In genomic region chr10:43106616-43107015, GRCm38 (mm10) we compare ENCODE assay signal across 15 mouse cellular contexts.
A peak's percentile ranks its signal among the peaks of the same experiment; 100 is the strongest.
DNase-seq lines count a peak whose midpoint lies in the region; ATAC-seq lines count a peak whose summit lies in the region.
"Had no signal": no experiment of that assay in that cellular context is flagged by ENCODE, and none has a peak within 500 bp of the region (broad histone marks: within the 10 kb centered on the region; RNA-seq: fewer than 3 reads in every experiment).

No protein-coding gene starts in this region.

- no peak overlapping the region for H3K4me3 ChIP-seq in hindbrain, embryonic 11.5 days (ENCODE audit: low read depth, low read length)
- H3K4me3 ChIP-seq: embryonic facial prominence, embryonic 15.5 days; liver, embryonic 15.5 days had no signal

- peak overlapping the region; percentile 53 for H3K27ac ChIP-seq in hindbrain, embryonic 11.5 days (ENCODE audit: low read depth, low read length)
- H3K27ac ChIP-seq: embryonic facial prominence, embryonic 15.5 days; liver, embryonic 15.5 days had no signal

- DNase-seq in right cerebral cortex, adult 18-20 months: peak; percentile 85
- DNase-seq in right cerebral cortex, postnatal 4 days: no peak
- DNase-seq in hindbrain, embryonic 11.5 days (ENCODE audit: low spot score): no peak
- peak; percentile 75 to 77 for DNase-seq in left cerebral cortex, postnatal 36 days (ENCODE audit: low spot score in 2 of 2)
- DNase-seq in MN1 (ENCODE audit: low spot score): no peak
- no peak for DNase-seq in gastrocnemius, postnatal 25 days
- no peak for DNase-seq in urinary bladder, adult 18-20 months (ENCODE audit: low spot score in 2 of 2)
- DNase-seq: cerebellum, postnatal 14 days; gastrocnemius, postnatal 14 days; kidney, adult 9 months; lung, postnatal 4 days; thymus, postnatal 25 days had no signal

- no peak overlapping the region for H3K9ac ChIP-seq in hindbrain, embryonic 11.5 days (ENCODE audit: low read depth, low read length)
- H3K9ac ChIP-seq: embryonic facial prominence, embryonic 15.5 days; liver, embryonic 15.5 days had no signal

- H3K4me1 ChIP-seq in hindbrain, embryonic 11.5 days (replicated peaks; ENCODE audit: control insufficient read depth, insufficient read depth, low read length): 0 out of 2 replicates have a peak, but pooled peaks cover 3% of the 10 kb centered on the region
- H3K4me1 ChIP-seq: embryonic facial prominence, embryonic 15.5 days; liver, embryonic 15.5 days had no signal

- no peaks in the 10 kb centered on the region for H3K27me3 ChIP-seq in hindbrain, embryonic 11.5 days (ENCODE audit: control insufficient read depth, insufficient read depth, low read length)
- H3K27me3 ChIP-seq: CH12.LX; embryonic facial prominence, embryonic 15.5 days; liver, embryonic 15.5 days had no signal

- no peaks in the 10 kb centered on the region for H3K9me3 ChIP-seq in hindbrain, embryonic 11.5 days (ENCODE audit: control insufficient read depth, low read length)
- H3K9me3 ChIP-seq: embryonic facial prominence, embryonic 15.5 days; liver, embryonic 15.5 days had no signal

- no peaks in the 10 kb centered on the region for H3K36me3 ChIP-seq in hindbrain, embryonic 11.5 days (ENCODE audit: control insufficient read depth, insufficient read depth, low read length)
- H3K36me3 ChIP-seq: embryonic facial prominence, embryonic 15.5 days; liver, embryonic 15.5 days had no signal

- intact Hi-C loops in left cerebral cortex, postnatal 36 days (cut with DNase I): no loop called here

- no peak overlapping the region for H3K4me2 ChIP-seq in hindbrain, embryonic 11.5 days (replicated peaks; ENCODE audit: low read depth, low read length)
- H3K4me2 ChIP-seq: embryonic facial prominence, embryonic 15.5 days; liver, embryonic 15.5 days had no signal

- WGBS in hindbrain, embryonic 11.5 days: 75% methylated on average over 8 of the region's 8 CpGs

- ATAC-seq in hindbrain, embryonic 11.5 days (ENCODE audit: low FRiP score): no peak

Comparison
In these comparisons a context has a peak if more than half of its experiments do, and no peak if none do; other contexts are left out.
1. DNase-seq: peak in right cerebral cortex, adult 18-20 months (single experiment) and left cerebral cortex, postnatal 36 days (2 of 2); none in right cerebral cortex, postnatal 4 days (single experiment), hindbrain, embryonic 11.5 days (single experiment), MN1 (single experiment), gastrocnemius, postnatal 25 days (single experiment) and urinary bladder, adult 18-20 months (0 of 2).